Mouse (Mus musculus) G1E (cell line): ENCODE measurements around the gene Egr4. TPM values are rescaled to one million over a fixed set of nuclear protein-coding genes. Genes with fewer than 3 reads are reported as not detected.

Experiments used
- ATAC-seq: 2 replicates; pipeline ENCODE4 v1.8.0; 2016; ENCODE audit warnings: mild to moderate bottlenecking; ENCODE audit not compliant: insufficient number of reproducible peaks, poor library complexity, low FRiP score, severe bottlenecking; ENCODE audit errors: extremely low read depth
- DNase-seq: peaks from one replicate; pipeline ENCODE4 v3.0.0; 2012; ENCODE audit warnings: low spot score
- H3K27me3 ChIP-seq: 2 replicates; pipeline ENCODE4 v1.6.1; 2012; ENCODE audit warnings: mild to moderate bottlenecking, low read length, inconsistent platforms; ENCODE audit not compliant: insufficient read depth
- H3K36me3 ChIP-seq: replicated peaks from 2 replicates; pipeline ENCODE3; 2012; ENCODE audit warnings: mild to moderate bottlenecking, inconsistent platforms
- H3K4me1 ChIP-seq: 2 replicates; pipeline ENCODE4 v1.6.1; 2012; ENCODE audit warnings: low read depth, low read length, inconsistent platforms, mixed read lengths; ENCODE audit not compliant: insufficient read depth
- H3K4me3 ChIP-seq: 2 replicates; pipeline ENCODE4 v1.5.1; 2012; ENCODE audit warnings: low read depth, mild to moderate bottlenecking, inconsistent platforms, low read length, moderate library complexity, mixed read lengths
- H3K9me3 ChIP-seq: replicated peaks from 2 replicates; pipeline ENCODE4 v1.6.1; 2012; ENCODE audit warnings: inconsistent platforms
- CTCF ChIP-seq: IDR thresholded peaks from 2 replicates; pipeline ENCODE4 v1.5.1; 2012; ENCODE audit warnings: low read depth, low read length, inconsistent platforms, mixed read lengths
- GATA1 ChIP-seq: IDR thresholded peaks from 2 replicates; pipeline ENCODE4 v1.6.1; 2012; ENCODE audit warnings: borderline replicate concordance, low read length, inconsistent platforms, mixed read lengths
- GATA2 ChIP-seq: IDR thresholded peaks from 2 replicates; pipeline ENCODE4 v1.6.1; 2012; ENCODE audit warnings: low read depth, low read length, inconsistent platforms, borderline replicate concordance
- POLR2AphosphoS5 ChIP-seq: IDR thresholded peaks from 2 replicates; pipeline ENCODE4 v1.6.1; 2012; ENCODE audit warnings: low read depth, low read length, inconsistent platforms; ENCODE audit not compliant: insufficient replicate concordance
- TAL1 ChIP-seq: conservative IDR thresholded peaks from 2 replicates; pipeline ENCODE4 v1.6.1; 2012; ENCODE audit warnings: low read depth, low read length, inconsistent platforms, mixed read lengths
- polyA plus RNA-seq: library from polyadenylated mRNA; stranded (reverse); fragments of >175 nt; gene quantifications from 2 replicates; pipeline ENCODE4 v1.2.3, GENCODE M21; 2012
- total RNA-seq, 2 experiments: library from RNA; stranded (forward) in 1 of 2; stranded (reverse) in 1 of 2; fragments of 200-1000 nt in 1 of 2; fragments of >200 nt in 1 of 2; fragmentation: Nextera tagmentation in 1 of 2; gene quantifications; 2 replicates each; pipeline ENCODE4 v1.2.3; 2014 to 2017

Egr4 gene
- total RNA-seq (2014; fragmentation: Nextera tagmentation) = not detected in 2 replicates
- total RNA-seq (2017) = not detected in 2 replicates
- not detected in 2 replicates for polyA plus RNA-seq

GRCm38 (mm10) chr6:85513531-85513910 is at the start of gene Egr4:
TSS of gene Egr4 (minus strand) at chr6:85513589.
- DNase-seq = no peak
- H3K27me3 ChIP-seq = peaks cover 5% of the 10 kb centered on the region; the same call in 1 of the 2 replicates
- no peaks in the 10 kb centered on the region for H3K4me1 ChIP-seq
- H3K36me3 ChIP-seq = no peaks in the 10 kb centered on the region
- TF ChIP-seq CTCF = no peak
- TF ChIP-seq GATA2 = no peak
- no peak for TF ChIP-seq GATA1
- TF ChIP-seq TAL1 = no peak
- no peak for TF ChIP-seq POLR2AphosphoS5
- H3K4me3 ChIP-seq = no peak within 1 kb of the TSS; the same call in 1 of the 2 replicates
- H3K9me3 ChIP-seq = peaks cover 23% of the 10 kb centered on the region
- no peak for ATAC-seq

- no peaks in the 10 kb centered on the region for H3K36me3 ChIP-seq
- TF ChIP-seq TAL1 = no peak
- no peaks in the 10 kb centered on the region for H3K9me3 ChIP-seq
- no peak for ATAC-seq
- DNase-seq = no peak
- peaks cover 3% of the 10 kb centered on the region; the same call in 1 of the 2 replicates for H3K27me3 ChIP-seq
- no peak overlapping the region for H3K4me3 ChIP-seq
- no peaks in the 10 kb centered on the region for H3K4me1 ChIP-seq
Measured at GRCm38 (mm10) chr6:85562374-85562773, 49.0 kb upstream of the Egr4 start.

- TF ChIP-seq POLR2AphosphoS5 (no peak), GATA2 (no peak), TAL1 (no peak), CTCF (no peak), GATA1 (no peak)
- Histone ChIP-seq H3K27me3 (no peaks in the 10 kb centered on the region; the same call in 1 of the 2 replicates), H3K36me3 (no peaks in the 10 kb centered on the region), H3K4me1 (no peaks in the 10 kb centered on the region), H3K9me3 (no peaks in the 10 kb centered on the region), H3K4me3 (no peak overlapping the region)
- no peak for DNase-seq
- no peak for ATAC-seq
Measured at GRCm38 (mm10) chr6:85547642-85548041, 34.3 kb upstream of the Egr4 start.

GRCm38 (mm10) chr6:85544251-85544881 is 31.0 kb upstream of the Egr4 start:
- ATAC-seq (no peak), DNase-seq (no peak)
- TF ChIP-seq POLR2AphosphoS5 (no peak), GATA1 (no peak)
- Histone ChIP-seq H3K9me3 (no peaks in the 10 kb centered on the region), H3K36me3 (no peaks in the 10 kb centered on the region), H3K27me3 (no peaks in the 10 kb centered on the region; the same call in 1 of the 2 replicates), H3K4me1 (no peaks in the 10 kb centered on the region), H3K4me3 (no peak overlapping the region)

- Histone ChIP-seq H3K9me3 (no peaks in the 10 kb centered on the region), H3K27me3 (no peaks in the 10 kb centered on the region; the same call in 1 of the 2 replicates), H3K4me3 (no peak overlapping the region), H3K4me1 (no peaks in the 10 kb centered on the region), H3K36me3 (no peaks in the 10 kb centered on the region)
- DNase-seq (no peak), ATAC-seq (no peak)
- TF ChIP-seq POLR2AphosphoS5 (no peak), GATA1 (no peak), TAL1 (no peak), GATA2 (no peak), CTCF (no peak)
Measured at GRCm38 (mm10) chr6:85543351-85544175, 30.2 kb upstream of the Egr4 start.

- Histone ChIP-seq H3K4me3 (no peak overlapping the region), H3K27me3 (0 out of 2 replicates have a peak, but pooled peaks cover 2% of the 10 kb centered on the region), H3K4me1 (no peaks in the 10 kb centered on the region), H3K36me3 (no peaks in the 10 kb centered on the region), H3K9me3 (no peaks in the 10 kb centered on the region)
- no peak for DNase-seq
- ATAC-seq = no peak
- TF ChIP-seq CTCF = no peak
- TF ChIP-seq GATA2 = no peak
- TF ChIP-seq POLR2AphosphoS5 = no peak
- no peak for TF ChIP-seq GATA1
- TF ChIP-seq TAL1 = no peak
Measured at GRCm38 (mm10) chr6:85522825-85523224, 9.4 kb upstream of the Egr4 start.
